Mouse (Mus musculus): ENCODE data around the gene Rusc2.
A peak's percentile ranks its signal among the peaks of the same experiment; 100 is the strongest.

The Rusc2 gene

DNA sequence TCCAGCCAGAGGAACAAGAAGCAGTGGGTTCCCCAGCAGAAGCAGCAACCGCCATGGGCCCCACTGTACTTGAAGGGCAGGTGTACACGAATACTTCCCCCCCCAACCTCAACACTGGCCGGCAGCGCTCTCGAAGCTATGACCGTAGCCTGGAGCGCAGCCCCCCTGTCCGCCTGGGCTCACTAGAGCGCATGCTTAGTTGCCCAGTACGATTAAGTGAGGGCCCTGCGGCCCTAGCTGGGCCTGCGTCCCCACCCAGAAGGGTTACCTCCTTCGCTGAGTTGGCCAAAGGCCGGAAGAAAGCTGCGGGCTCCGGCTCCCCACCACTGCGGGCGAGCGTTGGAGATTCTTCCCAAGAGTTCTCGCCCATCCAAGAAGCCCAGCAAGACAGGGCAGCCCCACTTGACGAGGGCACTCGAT is 34.3 kb downstream of the Rusc2 start:
- no peak for DNase-seq (ENCODE audit: low spot score)

DNA sequence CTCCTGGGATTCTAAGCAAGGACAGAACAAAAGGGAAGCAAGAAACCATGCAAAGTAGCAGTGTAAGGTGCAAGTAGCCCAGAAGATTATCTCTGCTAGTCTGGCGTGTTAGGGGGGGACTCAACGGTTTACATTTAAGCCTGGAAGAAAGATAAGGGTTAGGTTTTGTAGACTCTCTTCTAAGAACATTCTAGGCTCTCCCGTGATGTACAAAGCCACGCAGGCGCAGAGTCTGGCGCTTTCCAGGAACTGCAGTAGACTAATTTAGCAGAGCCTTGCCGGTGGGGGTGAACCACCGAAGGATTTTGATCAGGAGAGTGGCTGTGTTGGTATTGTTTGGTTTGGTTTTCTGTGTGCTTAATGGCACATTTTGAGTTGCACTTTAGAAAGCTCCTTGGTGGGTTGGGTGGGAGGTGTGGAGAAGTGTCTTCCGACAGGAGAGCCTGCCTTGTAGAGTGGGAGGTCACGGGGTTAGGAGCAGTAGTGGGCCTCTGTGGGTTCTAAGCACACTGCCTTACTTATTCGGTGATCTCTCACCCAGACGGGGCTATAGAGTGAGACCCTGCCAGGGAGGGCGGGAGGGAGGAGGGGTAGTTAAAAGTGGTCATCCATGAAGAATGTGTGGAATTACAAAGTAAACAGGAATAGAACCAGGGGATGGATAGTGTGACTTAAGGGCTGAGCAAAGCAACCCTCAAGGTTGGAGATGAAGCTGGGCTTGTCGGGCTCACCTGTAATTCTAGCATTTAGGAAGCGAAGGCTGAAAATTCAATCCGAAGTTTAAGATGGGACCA is 35.7 kb downstream of the Rusc2 start:
- no peak for DNase-seq (ENCODE audit: low spot score)

DNA sequence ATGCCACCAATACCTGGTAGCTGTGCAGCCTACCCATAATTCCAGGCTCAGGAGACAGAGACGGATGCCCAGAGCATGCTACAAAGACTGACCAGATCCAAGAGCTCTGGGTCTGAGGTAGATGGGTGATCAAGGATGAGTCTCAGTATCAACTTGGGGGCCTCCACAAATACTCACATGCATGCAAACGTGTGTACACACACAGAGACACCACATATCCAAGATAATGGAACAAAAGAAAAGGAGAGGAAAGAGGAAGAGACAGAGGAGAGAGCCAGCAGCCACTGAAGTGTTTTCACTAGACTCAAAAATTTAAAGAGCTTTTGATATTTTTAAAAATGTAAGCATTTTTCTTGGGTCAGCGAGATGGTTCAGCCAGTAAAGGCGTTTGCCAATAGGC is 36.7 kb downstream of the Rusc2 start:
- DNase-seq (ENCODE audit: low spot score): no peak

DNA sequence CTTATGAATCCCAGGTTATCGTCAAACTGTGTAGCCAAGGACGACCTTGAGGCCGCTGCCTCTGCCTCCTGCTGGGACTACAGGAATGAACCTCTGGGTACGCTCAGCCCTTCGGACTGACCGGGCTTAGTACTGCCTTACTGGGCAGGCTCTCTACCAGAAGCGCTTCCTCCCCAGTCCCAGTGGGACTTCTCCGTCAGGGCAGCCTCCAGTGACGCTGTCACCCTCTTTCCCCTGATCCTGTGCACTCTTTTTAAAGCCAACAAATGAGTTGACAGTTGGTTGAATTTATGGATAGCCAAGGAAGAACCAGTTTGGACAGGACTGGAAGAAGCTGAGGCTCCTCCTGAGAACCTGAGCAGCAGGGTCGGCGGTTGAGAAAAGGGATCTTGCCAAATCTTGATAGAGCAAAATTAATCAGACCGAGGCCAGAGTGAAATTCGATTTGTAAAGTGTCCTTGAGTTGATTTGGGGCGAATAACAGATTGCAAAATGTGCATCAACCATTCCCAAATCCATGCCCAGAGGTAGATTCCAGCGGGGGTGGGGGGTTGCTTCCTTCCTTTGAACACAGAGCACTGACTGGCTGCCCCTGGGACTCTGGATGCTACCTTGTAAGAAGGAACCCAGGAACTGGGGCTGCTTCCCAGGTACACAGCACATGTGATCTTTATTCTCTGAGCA is 37.3 kb downstream of the Rusc2 start:
- no peak for DNase-seq (ENCODE audit: low spot score)

DNA sequence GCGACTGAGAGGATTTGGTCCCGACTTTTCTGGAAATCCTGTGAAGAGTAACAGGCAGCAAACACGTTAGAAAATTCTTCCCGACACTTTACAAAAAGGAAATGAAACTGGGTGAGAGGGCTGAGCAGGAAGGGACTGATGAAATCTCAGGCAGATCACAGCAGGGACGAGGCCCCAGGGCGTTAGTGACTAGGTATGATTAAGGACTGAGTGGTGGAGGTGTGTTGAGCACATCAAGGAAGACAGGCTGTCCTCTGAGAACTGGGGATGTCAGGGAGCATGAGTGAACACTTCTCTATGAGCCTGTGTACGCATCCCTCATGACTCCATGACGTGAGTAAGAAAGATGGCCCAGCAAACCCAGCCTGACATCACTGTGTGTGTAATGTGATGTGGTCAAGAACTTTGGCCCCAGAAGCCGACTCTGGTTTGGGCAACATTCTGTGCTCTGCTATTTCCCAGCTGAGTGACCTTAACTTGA is 38.1 kb downstream of the Rusc2 start:
- no peak for DNase-seq (ENCODE audit: low spot score)

DNA sequence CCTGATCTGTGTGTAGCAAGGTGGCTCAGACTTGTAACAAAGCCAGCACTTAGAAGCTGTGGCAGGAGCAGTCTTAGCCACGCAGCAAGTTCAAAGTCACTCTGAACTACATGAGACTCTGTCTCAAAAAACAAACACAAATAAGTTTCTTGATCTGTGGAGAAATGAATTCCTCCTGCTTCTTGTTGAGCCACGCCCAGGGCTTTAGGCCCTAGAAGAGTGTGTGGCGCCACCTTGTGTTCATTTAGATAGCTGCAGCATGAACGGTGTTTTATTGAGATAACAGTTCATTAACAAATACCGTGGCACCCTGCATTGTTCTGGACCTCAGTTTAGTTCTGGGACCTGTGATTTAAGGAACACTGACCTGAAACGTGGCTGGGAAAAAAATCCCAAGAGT is 38.5 kb downstream of the Rusc2 start:
- DNase-seq (ENCODE audit: low spot score): peak; percentile 95

DNA sequence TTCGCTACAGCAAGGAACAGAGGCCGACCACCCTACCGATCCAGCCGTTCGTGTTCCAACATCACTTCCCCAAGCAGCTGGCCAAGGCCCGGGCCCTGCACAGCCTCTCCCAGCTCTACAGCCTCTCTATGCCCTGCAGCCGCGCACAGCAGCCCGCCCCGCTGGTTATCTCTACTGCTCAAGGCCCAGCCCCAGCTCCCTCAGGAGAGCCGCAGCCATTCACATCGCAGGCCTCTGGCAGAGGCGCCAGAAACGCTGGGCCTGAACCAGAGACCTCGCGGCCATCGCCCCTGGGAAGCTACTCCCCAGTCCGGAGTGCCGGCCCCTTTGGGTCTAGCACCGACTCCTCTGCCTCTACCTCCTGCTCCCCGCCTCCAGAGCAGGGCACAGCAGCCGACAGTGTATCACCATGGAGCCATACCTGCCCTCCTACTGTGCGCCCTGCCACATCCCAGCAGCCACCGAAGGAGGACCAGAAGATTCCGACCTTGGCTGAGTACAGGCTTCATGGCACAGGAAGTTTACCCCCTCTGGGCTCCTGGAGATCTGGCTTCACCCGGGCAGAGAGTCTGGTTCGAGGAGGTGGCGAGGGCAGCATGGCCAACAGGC is 40.0 kb downstream of the Rusc2 start:
- no peak for DNase-seq (ENCODE audit: low spot score)

DNA sequence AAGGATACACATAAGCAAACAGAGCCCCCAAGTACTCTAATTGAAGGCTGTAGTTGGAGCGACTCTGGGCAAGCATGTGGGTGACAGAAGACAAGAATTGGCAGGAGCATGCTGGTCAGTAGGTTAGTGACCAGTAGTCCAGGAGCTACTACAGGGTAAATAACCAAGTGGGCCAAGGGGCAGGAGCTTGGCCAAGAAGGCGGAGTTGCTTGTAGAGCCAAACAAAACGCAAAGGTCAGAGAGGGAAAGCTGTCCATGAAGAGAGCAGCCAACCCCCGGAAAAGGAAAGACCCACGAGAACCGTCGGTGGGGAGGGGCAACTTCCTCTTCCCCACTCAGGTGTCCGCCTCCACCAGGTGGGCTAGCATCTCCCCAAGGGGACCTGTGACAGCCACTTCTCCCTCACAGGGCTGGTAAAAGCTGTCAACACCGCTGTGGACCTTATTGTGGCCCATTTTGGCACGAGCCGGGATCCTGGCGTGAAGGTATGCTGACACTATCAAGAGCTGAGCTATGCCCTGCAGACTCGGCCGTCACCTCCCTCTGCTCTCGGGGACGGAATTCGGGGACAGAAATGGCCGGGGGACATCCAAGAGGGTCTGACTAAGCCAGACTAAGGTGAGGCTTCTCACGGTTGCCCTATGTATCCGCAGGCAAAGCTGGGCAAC is 41.6 kb downstream of the Rusc2 start:
- no peak for DNase-seq (ENCODE audit: low spot score)

DNA sequence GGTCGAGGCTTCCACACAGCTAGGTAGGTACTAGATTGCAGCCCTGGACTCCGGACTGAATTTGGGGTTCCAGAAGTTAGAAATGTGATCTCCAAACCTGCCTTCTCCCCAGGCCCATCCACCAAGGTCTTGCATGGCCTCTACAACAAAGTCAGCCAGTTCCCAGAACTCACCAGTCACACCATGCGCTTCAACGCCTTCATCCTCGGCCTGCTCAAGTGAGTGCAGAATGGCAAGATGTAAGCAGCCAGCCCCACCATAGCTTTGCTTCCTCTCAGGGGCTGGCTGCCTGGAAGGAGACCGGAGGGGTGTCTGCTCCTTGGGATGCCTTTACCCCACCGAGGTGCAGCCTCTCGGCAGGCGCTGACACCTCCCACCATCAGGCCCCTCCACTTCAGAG is 42.3 kb downstream of the Rusc2 start:
- DNase-seq (ENCODE audit: low spot score): no peak

DNA sequence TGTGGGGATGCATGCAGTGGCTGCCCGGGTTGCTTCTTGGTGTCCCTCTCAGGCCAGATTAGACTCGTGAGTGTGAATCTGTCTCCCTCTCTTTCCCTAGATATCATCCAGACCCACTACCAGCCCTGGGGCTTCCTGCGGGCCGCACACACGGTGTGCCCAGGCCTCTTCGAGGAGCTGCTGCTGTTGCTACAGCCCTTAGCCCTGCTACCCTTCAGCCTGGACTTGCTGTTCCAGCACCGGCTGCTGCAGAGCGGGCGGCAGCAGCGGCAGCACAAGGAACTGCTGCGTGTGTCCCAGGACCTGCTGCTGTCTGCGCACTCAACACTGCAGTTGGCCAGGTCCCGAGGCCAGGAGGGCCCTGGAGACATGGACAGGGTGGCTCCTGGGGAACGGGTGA is 43.4 kb downstream of the Rusc2 start:
- no peak for DNase-seq (ENCODE audit: low spot score)

DNA sequence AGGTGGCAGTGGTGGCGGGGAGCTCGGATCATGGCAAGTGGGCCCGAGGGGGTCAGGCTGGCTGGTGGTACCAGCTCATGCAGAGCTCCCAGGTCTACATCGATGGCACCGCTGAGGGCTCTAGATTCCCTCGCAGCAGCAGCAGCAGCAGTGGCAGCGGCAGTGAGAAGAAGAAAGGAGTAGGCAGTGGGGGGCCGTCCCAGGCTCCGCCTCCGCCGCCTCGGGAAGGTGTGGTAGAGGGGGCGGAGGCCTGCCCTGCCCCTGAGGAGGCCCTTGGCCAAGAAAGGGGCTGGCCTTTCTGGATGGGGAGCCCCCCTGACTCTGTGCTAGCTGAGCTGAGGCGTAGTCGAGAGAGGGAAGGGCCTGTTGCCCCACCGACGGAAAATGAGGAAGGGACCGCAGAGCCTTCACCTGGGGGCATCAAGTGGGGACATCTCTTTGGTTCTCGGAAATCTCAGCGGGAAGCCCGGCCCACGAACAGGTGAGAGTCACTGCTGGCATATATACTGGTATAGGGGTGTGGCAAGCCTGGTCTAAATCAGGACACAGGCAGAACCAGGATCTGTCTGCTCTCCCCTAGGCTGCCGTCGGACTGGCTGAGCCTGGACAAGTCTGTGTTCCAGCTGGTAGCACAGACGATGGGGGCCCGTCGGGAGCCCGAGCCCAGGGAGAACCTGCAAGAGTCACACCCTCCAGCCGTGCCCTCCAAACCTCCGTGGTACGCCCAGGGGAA is 44.0 kb downstream of the Rusc2 start:
- DNase-seq (ENCODE audit: low spot score): no peak

DNA sequence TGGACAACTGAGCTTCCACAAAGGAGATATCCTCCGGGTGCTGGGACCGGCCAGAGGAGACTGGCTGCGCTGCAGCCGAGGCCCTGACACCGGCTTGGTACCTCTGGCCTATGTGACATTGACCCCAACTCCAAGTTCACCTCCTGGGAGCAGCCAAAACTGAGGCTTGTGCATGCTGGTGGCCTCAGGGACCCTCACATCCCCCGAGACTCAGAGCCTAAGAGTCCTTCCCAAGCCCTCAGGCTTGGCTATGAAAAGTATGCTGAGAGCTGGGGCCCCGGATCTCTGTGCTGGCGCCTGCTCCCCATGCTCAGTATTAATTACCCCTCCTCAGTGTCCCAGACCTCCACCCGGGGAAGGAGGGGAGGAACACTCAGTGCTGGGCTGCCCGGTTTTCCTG is 44.7 kb downstream of the Rusc2 start:
- DNase-seq (ENCODE audit: low spot score): no peak

DNA sequence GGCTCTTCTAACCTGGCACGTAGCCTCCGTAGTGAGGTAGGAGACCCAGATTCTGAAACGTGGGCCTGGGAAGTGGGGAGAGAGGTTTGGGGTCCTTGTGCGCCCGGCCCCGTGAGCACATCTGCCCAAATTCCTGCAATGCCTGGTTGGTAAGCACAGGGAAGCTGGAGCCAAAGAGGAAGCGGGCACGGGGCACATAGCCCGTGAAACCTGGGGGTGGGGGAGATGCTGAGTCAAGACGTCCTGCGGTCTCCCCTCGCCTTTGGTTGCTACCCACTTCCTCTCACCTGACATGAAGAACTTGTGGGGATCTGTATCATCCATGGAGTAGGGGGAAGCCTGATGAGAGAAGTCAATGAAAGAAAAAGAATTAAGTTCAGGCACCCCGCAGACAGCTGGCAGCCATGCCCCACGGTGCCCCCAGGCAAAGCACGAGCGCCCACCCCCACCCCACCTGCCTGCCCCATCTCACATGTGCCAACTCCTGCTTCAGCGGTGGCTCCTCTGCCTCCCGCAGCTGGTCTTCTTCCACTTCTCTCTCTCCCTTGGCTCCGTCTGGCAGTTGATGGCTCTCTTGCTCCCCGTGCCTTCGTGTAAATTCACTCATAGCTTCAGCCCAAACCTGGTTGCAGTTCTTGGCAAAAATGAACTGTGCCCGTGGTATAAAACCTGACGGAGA is 45.9 kb downstream of the Rusc2 start:
- no peak for DNase-seq (ENCODE audit: low spot score)

DNA sequence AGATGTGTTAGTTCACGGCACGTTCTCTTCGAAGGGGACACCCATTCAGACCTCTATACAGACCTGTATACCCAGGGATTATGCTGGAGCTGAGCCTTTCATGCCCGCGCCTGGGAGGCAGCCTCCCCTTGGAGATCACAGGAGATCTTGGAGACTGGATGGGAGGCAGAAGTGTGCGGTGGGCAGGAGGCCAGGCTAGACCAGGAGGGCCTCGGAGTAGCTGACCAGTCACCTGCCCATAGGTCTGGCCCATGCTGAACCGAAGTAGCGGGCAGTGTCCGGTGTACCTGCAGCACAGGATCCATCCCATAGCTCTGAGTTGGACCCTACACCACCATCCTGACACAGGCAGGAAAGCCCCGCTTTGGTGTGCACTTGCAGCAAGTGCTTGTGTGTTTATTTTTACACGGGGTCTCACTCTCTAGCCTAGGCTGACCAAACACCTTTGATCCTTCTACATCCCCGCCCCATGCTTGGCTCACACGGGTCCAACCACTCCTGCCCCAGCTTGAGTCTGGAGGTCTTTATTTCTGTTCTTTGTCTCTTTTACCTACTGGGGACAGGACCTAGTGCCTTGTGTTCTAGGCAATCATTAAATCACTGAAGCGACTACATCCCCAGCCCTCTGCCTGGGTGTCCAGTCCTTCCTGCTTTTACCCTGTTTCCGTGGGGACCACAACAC is 46.5 kb downstream of the Rusc2 start:
- no peak for DNase-seq (ENCODE audit: low spot score)

DNA sequence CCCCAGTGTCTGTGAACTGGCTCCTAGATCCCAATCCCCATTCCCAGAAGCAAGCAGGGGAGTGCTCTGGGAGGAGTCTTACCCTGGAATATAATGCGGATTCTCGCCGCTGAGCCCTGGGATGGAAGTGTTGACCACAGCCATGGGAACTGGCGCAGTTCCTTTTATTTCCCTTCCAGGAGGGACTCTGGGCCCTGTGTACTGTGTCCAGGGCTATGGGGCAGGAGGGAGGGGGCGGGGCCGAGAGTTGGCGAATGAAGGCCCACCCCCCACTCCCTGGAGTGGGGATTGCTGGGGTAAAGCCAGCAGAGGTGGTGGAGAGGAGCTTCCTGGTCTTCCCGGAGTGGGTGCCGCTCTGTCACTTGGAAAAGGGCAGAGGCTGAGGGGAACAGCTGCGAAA is 47.2 kb downstream of the Rusc2 start, which contains the start of gene Fam166b:
Gene Fam166b (minus strand): TSS at position 189 of the 400 bp plus-strand sequence.
- no peak for DNase-seq (ENCODE audit: low spot score)

DNA sequence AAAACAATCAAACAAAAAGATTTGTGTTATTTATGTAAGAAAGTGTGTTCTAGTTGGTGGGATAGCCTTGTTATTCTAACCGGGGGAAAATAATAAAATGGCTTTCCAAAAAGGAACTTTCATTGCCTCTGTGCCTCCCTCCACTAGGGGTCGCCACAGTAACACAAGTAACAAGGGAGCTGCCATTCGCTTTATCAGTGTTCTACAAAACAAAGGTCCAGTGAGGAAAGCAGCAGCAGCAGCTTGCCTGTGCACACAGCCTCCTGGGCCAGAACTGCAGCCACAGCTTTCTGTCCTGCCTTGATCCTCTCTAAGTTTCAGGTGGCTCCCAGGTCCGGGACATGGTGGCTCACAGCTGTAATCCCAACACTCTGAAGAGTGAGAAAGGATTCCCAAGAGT is 49.9 kb downstream of the Rusc2 start:
- DNase-seq (ENCODE audit: low spot score): peak; percentile 96

DNA sequence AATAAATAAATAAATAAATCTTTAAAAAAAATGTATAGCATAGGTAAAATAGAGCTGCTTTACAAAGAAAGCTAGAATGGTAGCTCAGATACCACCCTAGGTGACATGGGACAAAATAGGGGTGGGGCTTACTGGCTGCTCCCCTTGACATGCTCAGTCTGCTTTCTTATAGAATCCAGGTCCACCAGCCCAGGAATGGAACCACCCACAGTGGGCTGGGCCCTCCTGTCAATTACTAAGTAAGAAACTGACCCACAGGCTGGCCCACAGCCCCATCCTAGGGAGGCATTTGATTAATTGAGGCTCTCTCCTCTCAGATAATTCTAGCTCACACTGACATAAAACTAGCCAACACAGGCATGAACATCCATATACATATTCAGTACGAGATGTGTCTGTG is 51.1 kb downstream of the Rusc2 start:
- no peak for DNase-seq (ENCODE audit: low spot score)

DNA sequence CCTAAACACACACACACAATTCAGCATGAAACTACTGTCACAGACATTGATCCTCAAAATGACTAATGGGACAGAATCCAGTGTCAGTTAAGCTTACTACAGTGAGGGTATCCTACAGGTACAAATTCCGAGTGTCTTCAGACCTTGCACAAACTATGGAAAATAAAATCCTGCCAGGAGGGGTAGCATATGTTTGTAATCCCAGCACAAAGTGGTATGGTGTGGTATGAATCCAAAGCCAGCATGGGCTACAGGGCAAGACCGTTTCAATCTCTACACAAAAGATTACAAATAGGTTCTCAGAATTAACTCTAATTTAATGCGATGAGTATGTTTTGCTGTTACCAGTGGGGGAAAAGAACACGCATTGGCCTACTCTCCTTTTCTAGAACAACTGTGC is 59.9 kb downstream of the Rusc2 start, which contains the start of gene Tesk1:
Gene Tesk1 (plus strand): TSS at position 301 of the 400 bp plus-strand sequence.
- no peak for DNase-seq (ENCODE audit: low spot score)

DNA sequence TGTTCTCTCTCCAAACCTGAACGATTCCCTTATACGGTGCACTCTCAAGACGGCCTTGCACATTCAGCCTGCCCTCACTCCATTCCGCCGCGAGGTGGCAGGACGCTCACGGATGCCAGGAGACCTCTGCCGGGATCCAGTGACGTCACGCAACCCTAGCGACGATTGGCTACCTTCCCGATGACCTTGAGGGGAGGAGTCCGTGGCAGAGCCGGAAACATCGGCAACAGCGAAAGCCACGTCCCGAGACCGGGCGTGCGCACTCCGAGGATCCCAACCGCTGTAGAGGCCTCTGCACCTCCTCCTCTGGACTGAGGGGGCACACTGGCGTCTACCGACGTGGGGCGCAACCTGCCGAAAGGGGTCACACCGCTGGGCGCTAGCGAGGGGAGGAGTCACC is 60.3 kb downstream of the Rusc2 start:
- peak; percentile 100 for DNase-seq (ENCODE audit: low spot score)

Data from embryo, embryonic 10.5 days (tissue).